Mouse (Mus musculus) embryonic facial prominence, embryonic 11.5 days (tissue): Measurements from ENCODE around the gene C1qbp. TPM values are rescaled to one million over a fixed set of nuclear protein-coding genes. Genes with fewer than 3 reads are reported as not detected.

Source experiments
- ATAC-seq: fragments of 200-750 bp; cut with Nextera tagmentation; replicated peaks from 2 replicates; pipeline ENCODE4 v1.8.0; 2017; ENCODE audit warnings: low read depth; ENCODE audit not compliant: insufficient number of reproducible peaks, low FRiP score, low TSS enrichment
- DNase-seq: peaks from one replicate; pipeline ENCODE4 v3.0.0-alpha.2; 2015; ENCODE audit warnings: low spot score
- H3K27ac ChIP-seq: fragments of 300-500 bp; sonication (generic); replicated peaks from 2 replicates; pipeline ENCODE4 v1.5.1; 2014; ENCODE audit warnings: mild to moderate bottlenecking, low read depth, low read length, control low read depth
- H3K27me3 ChIP-seq: fragments of 300-500 bp; sonication (generic); 2 replicates; pipeline ENCODE4 v1.6.1; 2014; ENCODE audit warnings: mild to moderate bottlenecking, low read length, moderate library complexity, mixed read lengths; ENCODE audit not compliant: control insufficient read depth, insufficient read depth
- H3K36me3 ChIP-seq: fragments of 300-500 bp; sonication (generic); replicated peaks from 2 replicates; pipeline ENCODE4 v1.6.1; 2014; ENCODE audit warnings: low read depth, mild to moderate bottlenecking, low read length, moderate library complexity, mixed read lengths; ENCODE audit not compliant: control insufficient read depth, insufficient read depth
- H3K4me1 ChIP-seq: fragments of 300-500 bp; sonication (generic); 2 replicates; pipeline ENCODE4 v1.6.1; 2014; ENCODE audit warnings: low read length, mixed read lengths; ENCODE audit not compliant: control insufficient read depth, insufficient read depth
- H3K4me2 ChIP-seq: fragments of 300-500 bp; sonication (generic); 2 replicates; pipeline ENCODE4 v1.6.1; 2014; ENCODE audit warnings: low read depth, mild to moderate bottlenecking, control low read depth, low read length, moderate library complexity
- H3K4me3 ChIP-seq: fragments of 300-500 bp; sonication (generic); 2 replicates; pipeline ENCODE4 v1.5.1; 2014; ENCODE audit warnings: low read depth, low read length, control low read depth
- H3K9ac ChIP-seq: fragments of 300-500 bp; sonication (generic); replicated peaks from 2 replicates; pipeline ENCODE4 v1.6.1; 2014; ENCODE audit warnings: mild to moderate bottlenecking, control low read depth, low read length
- H3K9me3 ChIP-seq: fragments of 300-500 bp; sonication (generic); replicated peaks from 2 replicates; pipeline ENCODE4 v1.6.1; 2016; ENCODE audit warnings: mild to moderate bottlenecking, low read length, inconsistent platforms, mixed read lengths; ENCODE audit not compliant: control insufficient read depth
- WGBS: fragments of 180-500 bp; shearing (Covaris S2); extraction: QIAGEN DNeasy Blood & Tissue Kit; methylation state at CpG from one replicate; pipeline ENCODE4 v1.1.7; 2014; 5-methylcytosine and 5-hydroxymethylcytosine counted together
- polyA plus RNA-seq: library from polyadenylated mRNA; unstranded; fragments of >200 nt; fragmentation: Nextera tagmentation; extraction: Ambion mirVana; gene quantifications from 2 replicates; pipeline ENCODE4 v1.2.1, GENCODE M21; 2014

Gene C1qbp
- polyA plus RNA-seq, 1 experiment from 2014 or later: 274 TPM

GRCm38 (mm10) chr11:70982030-70982429 is 796 bp downstream of the C1qbp start:
- H3K9me3 ChIP-seq: no peaks in the 10 kb centered on the region
- H3K36me3 ChIP-seq: peaks cover 14% of the 10 kb centered on the region
- no peak overlapping the region for H3K27ac ChIP-seq
- no peak for DNase-seq
- peak overlapping the region; percentile 96 for H3K4me3 ChIP-seq
- peaks cover 2% of the 10 kb centered on the region; the same call in 1 of the 2 replicates for H3K4me1 ChIP-seq
- ATAC-seq: no peak
- 8% methylated on average over 12 of the region's 12 CpGs for WGBS
- H3K27me3 ChIP-seq: no peaks in the 10 kb centered on the region
- H3K4me2 ChIP-seq: peak overlapping the region; percentile 73
- peak overlapping the region; percentile 92 for H3K9ac ChIP-seq

- H3K4me2 ChIP-seq: no peak overlapping the region; the same call in 1 of the 2 replicates
- peaks cover 2% of the 10 kb centered on the region; the same call in 1 of the 2 replicates for H3K4me1 ChIP-seq
- no peaks in the 10 kb centered on the region for H3K27me3 ChIP-seq
- no peaks in the 10 kb centered on the region for H3K9me3 ChIP-seq
- no peak overlapping the region for H3K9ac ChIP-seq
- ATAC-seq (no peak), DNase-seq (no peak)
- H3K36me3 ChIP-seq: peaks cover 17% of the 10 kb centered on the region
- H3K27ac ChIP-seq: no peak overlapping the region
- WGBS: 91% methylated on average over 14 of the region's 14 CpGs
- H3K4me3 ChIP-seq: no peak overlapping the region
Measured at GRCm38 (mm10) chr11:70980751-70981510, 1.9 kb downstream of the C1qbp start.

DNA sequence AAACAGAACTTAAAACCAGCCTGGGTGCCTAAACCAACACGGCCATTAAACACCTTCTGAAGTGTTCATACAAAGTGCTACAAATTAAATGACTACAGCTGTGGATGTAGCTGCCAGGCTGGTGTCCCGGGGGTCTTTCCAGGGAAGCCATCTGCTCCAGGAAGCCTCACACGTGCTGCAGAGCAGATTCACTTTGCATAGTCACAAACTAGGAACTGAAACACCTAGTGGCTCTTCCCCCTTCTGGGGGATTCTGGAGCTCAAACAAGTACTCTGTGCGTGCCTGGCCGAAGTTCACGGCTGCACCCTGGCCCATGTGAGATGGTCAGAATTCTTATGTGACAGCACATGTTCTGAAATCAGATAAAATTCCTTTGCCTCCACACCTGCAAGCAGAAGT is 2.6 kb downstream of the C1qbp start:
- no peaks in the 10 kb centered on the region for H3K27me3 ChIP-seq
- H3K9ac ChIP-seq: no peak overlapping the region
- no peak for DNase-seq
- H3K27ac ChIP-seq: no peak overlapping the region
- no peak overlapping the region for H3K4me3 ChIP-seq
- ATAC-seq: no peak
- H3K9me3 ChIP-seq: no peaks in the 10 kb centered on the region
- WGBS: 86% methylated on average over 6 of the region's 6 CpGs
- peaks cover 17% of the 10 kb centered on the region for H3K36me3 ChIP-seq
- peaks cover 2% of the 10 kb centered on the region; the same call in 1 of the 2 replicates for H3K4me1 ChIP-seq
- no peak overlapping the region for H3K4me2 ChIP-seq

- Histone ChIP-seq H3K4me2 (no peak overlapping the region), H3K9me3 (no peaks in the 10 kb centered on the region), H3K9ac (no peak overlapping the region), H3K27ac (no peak overlapping the region), H3K4me3 (no peak overlapping the region), H3K36me3 (peaks cover 19% of the 10 kb centered on the region), H3K27me3 (no peaks in the 10 kb centered on the region), H3K4me1 (peaks cover 2% of the 10 kb centered on the region; the same call in 1 of the 2 replicates)
- ATAC-seq (no peak), DNase-seq (no peak)
- WGBS: 91% methylated on average over 6 of the region's 6 CpGs
Measured at GRCm38 (mm10) chr11:70977293-70977692, 5.5 kb downstream of the C1qbp start.

- ATAC-seq (no peak), DNase-seq (no peak)
- no peak overlapping the region for H3K27ac ChIP-seq
- no peak overlapping the region for H3K9ac ChIP-seq
- H3K9me3 ChIP-seq: no peaks in the 10 kb centered on the region
- H3K4me1 ChIP-seq: no peaks in the 10 kb centered on the region
- 73% methylated on average over 2 of the region's 2 CpGs for WGBS
- no peaks in the 10 kb centered on the region for H3K27me3 ChIP-seq
- no peak overlapping the region for H3K4me2 ChIP-seq
- H3K36me3 ChIP-seq: peaks cover 17% of the 10 kb centered on the region
- H3K4me3 ChIP-seq: no peak overlapping the region
Measured at GRCm38 (mm10) chr11:70975193-70975592, 7.6 kb downstream of the C1qbp start.

GRCm38 (mm10) chr11:70973947-70974346 is 8.9 kb downstream of the C1qbp start:
- Histone ChIP-seq H3K4me1 (no peaks in the 10 kb centered on the region), H3K9me3 (no peaks in the 10 kb centered on the region), H3K4me2 (no peak overlapping the region), H3K9ac (no peak overlapping the region), H3K4me3 (no peak overlapping the region), H3K36me3 (peaks cover 8% of the 10 kb centered on the region), H3K27me3 (no peaks in the 10 kb centered on the region), H3K27ac (no peak overlapping the region)
- ATAC-seq: no peak
- peak; percentile 38 for DNase-seq
- 75% methylated on average over 4 of the region's 4 CpGs for WGBS

DNA sequence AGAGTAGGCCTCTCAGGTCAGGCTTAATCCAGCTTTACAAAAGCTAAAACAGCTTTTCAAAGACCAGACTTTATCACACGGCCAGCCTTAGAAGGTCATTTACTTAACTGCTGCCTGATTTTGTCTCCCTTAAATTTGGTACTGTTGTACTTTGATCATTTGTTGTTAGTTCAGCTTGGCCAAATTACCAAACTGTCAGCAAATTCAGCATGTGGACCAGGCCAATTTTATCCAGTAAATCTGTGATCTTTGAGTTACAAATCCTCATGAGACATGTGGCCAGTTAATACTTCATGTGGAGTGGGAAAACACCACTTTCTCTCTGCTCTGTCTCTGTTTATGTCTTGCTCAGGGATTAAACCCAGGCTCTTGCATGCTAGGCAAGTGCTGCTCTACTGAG is 10.2 kb downstream of the C1qbp start:
- Histone ChIP-seq H3K9me3 (no peaks in the 10 kb centered on the region), H3K27ac (no peak overlapping the region), H3K4me1 (no peaks in the 10 kb centered on the region), H3K36me3 (peaks cover 6% of the 10 kb centered on the region), H3K4me2 (no peak overlapping the region), H3K9ac (no peak overlapping the region), H3K27me3 (no peaks in the 10 kb centered on the region), H3K4me3 (no peak overlapping the region)
- ATAC-seq: no peak
- no peak for DNase-seq
- 59% methylated on average over 1 of the region's 1 CpGs for WGBS
